Mouse (Mus musculus): Measurements from ENCODE around the gene Jaml. TPM values are rescaled to one million over a fixed set of nuclear protein-coding genes. Genes with fewer than 3 reads are reported as not detected.

Gene Jaml
- polyA plus RNA-seq, 1 experiment from 2014 or later = 0.19 TPM

DNA sequence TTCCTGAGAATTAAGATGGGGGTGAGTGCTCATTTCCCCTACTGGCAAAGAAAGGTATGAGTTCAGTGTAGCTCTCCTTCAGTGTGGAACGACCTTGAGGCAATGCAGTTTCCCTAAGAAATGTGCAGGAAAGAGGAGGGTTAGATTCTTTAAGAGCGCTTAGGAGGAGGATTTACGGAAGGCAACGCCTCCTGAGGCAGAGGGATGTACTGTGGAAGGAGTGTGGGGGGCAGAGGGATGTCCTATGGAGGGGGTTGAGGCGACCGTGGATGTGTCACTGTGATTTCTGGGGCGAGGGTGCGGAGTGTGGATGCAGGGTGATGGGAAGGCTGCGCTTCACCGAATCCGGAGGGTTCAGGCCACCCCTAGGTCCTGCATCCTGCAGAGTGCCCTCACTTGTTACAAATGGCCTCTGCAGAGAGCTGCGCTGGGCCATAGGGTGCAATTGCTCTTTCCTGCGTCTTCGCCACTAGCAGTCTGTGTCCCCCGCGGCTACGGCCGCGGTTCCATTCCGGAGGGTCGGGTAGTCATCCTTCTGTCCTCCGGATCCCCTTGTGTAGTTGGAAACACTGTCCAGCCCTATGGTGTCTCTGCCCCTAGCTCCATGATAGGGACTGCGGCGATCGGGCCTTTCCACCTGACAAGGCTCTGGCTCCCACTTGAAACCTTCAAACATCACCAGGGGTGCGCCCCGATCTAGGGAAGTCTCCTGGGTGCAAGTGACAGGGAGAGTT is 66.7 kb downstream of the Jaml start:
- peak overlapping the region; percentile 76 for H3K4me2 ChIP-seq
- peaks cover 93% of the 10 kb centered on the region for H3K27me3 ChIP-seq
- no peak for ATAC-seq (replicated peaks; ENCODE audit: insufficient number of reproducible peaks, insufficient read depth, low FRiP score, low read depth)
- H3K9me3 ChIP-seq (replicated peaks) = no peaks in the 10 kb centered on the region
- no peak overlapping the region for H3K27ac ChIP-seq
- WGBS = 7% methylated on average over 27 of the region's 27 CpGs
- peak overlapping the region; percentile 17; the same call in 1 of the 2 replicates for H3K9ac ChIP-seq
- H3K4me3 ChIP-seq = peak overlapping the region; percentile 45
- no peaks in the 10 kb centered on the region for H3K36me3 ChIP-seq
- peaks cover 8% of the 10 kb centered on the region for H3K4me1 ChIP-seq (replicated peaks)

DNA sequence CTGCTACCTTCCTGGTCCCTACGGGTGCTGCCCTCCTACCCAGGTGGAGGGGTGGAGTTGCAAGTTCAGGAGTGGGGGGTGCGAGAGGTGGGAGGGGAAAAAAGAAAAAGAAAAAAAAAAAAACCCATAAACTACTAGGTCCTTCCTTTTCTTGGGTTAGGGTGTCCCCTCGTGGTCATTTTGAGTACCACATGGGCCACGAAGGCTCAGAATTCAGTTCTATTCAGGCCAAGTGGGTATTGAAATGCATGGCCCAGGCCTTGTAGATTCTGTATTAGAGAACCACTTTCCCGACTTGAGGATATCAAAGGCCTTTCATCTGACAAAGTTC is 67.2 kb downstream of the Jaml start:
- no peak for ATAC-seq (replicated peaks; ENCODE audit: insufficient number of reproducible peaks, insufficient read depth, low FRiP score, low read depth)
- Histone ChIP-seq H3K4me1 (replicated peaks) (peaks cover 8% of the 10 kb centered on the region), H3K4me3 (peak overlapping the region; percentile 45), H3K9ac (peak overlapping the region; percentile 17; the same call in 1 of the 2 replicates), H3K27me3 (peaks cover 91% of the 10 kb centered on the region), H3K36me3 (no peaks in the 10 kb centered on the region), H3K9me3 (replicated peaks) (no peaks in the 10 kb centered on the region), H3K4me2 (peak overlapping the region; percentile 76), H3K27ac (no peak overlapping the region)
- 1% methylated on average over 5 of the region's 5 CpGs for WGBS

DNA sequence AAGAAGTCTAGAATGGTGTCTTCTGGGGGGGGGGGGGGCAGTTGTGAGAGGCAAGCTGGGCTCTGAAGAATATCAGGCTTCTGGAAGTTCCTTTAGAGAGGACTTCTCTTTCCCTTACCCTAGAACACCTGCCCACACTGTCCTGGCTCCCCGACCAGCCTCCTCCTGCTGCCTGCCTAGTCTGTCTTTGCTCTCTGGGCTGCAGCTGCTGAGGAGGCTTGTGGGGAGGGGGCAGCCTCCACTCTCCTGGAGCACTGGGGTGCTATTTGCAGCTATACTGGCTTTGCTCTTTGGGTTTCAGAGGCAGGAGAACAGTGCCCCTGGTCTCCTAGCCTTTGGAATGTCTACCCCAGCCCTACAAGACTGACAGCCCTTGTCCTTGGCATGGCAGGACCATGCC is 72.0 kb downstream of the Jaml start:
- H3K27ac ChIP-seq = no peak overlapping the region
- no peak for ATAC-seq (replicated peaks; ENCODE audit: insufficient number of reproducible peaks, insufficient read depth, low FRiP score, low read depth)
- H3K4me3 ChIP-seq = no peak overlapping the region
- no peaks in the 10 kb centered on the region for H3K36me3 ChIP-seq
- H3K27me3 ChIP-seq = peaks cover 65% of the 10 kb centered on the region
- no peak overlapping the region for H3K4me2 ChIP-seq
- WGBS = 61% methylated on average over 1 of the region's 1 CpGs
- no peak overlapping the region for H3K9ac ChIP-seq
- H3K9me3 ChIP-seq (replicated peaks) = no peaks in the 10 kb centered on the region
- peaks cover 2% of the 10 kb centered on the region for H3K4me1 ChIP-seq (replicated peaks)

DNA sequence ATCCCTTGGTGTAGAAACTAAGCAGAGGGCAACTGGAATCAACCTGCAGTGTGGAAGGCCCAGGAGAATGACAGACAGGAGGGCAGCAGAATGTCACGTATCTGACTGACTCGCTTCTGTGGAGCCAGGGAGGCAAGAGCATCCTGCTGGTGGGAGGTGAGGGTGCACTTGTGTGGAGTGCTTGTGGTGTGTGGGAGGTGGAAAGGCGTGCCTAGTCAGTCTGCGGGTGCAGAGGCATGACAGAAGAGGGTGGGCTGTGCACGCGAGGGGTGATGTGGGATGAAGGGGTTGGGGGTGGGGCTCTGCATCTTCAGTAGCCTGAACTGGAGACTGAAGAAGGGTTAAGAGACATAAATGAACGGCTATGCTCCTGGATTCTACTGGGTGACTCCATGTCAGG is 74.4 kb downstream of the Jaml start:
- no peaks in the 10 kb centered on the region for H3K4me1 ChIP-seq (replicated peaks)
- H3K27ac ChIP-seq = no peak overlapping the region
- no peaks in the 10 kb centered on the region for H3K9me3 ChIP-seq (replicated peaks)
- H3K36me3 ChIP-seq = no peaks in the 10 kb centered on the region
- no peak overlapping the region for H3K4me2 ChIP-seq
- WGBS = 54% methylated on average over 7 of the region's 7 CpGs
- peaks cover 44% of the 10 kb centered on the region for H3K27me3 ChIP-seq
- H3K4me3 ChIP-seq = no peak overlapping the region
- H3K9ac ChIP-seq = no peak overlapping the region
- ATAC-seq (replicated peaks; ENCODE audit: insufficient number of reproducible peaks, insufficient read depth, low FRiP score, low read depth) = no peak

Other genes starting within 250 kb of the Jaml start
- gene Kmt2a, start 197.9 kb upstream of the Jaml start, polyA plus RNA-seq (2015; fragmentation: Nextera tagmentation; extraction: Ambion mirVana) = 9.3 and 10.1 TPM in 2 replicates
- gene Atp5l, start 158.4 kb upstream of the Jaml start, polyA plus RNA-seq (2015; fragmentation: Nextera tagmentation; extraction: Ambion mirVana) = 1,028 and 1,424 TPM in 2 replicates
- 14.7 and 17.6 TPM in 2 replicates for gene Ube4a, start 113.6 kb upstream of the Jaml start, polyA plus RNA-seq (2015; fragmentation: Nextera tagmentation; extraction: Ambion mirVana)
- gene Cd3g, start 98.8 kb upstream of the Jaml start, polyA plus RNA-seq (2015; fragmentation: Nextera tagmentation; extraction: Ambion mirVana) = 5.5 and 64.7 TPM in 2 replicates
- 1.4 and 16.0 TPM in 2 replicates for gene Cd3d, start 97.4 kb upstream of the Jaml start, polyA plus RNA-seq (2015; fragmentation: Nextera tagmentation; extraction: Ambion mirVana)
- gene Cd3e, start 69.6 kb upstream of the Jaml start, polyA plus RNA-seq (2015; fragmentation: Nextera tagmentation; extraction: Ambion mirVana) = 2.9 and 43.3 TPM in 2 replicates
- gene Mpzl2, start 39.4 kb upstream of the Jaml start, polyA plus RNA-seq (2015; fragmentation: Nextera tagmentation; extraction: Ambion mirVana) = 1.1 and 7.4 TPM in 2 replicates
- gene Mpzl3, start 24.0 kb upstream of the Jaml start, polyA plus RNA-seq (2015; fragmentation: Nextera tagmentation; extraction: Ambion mirVana) = 1.4 and 1.6 TPM in 2 replicates
- gene Scn2b, start 38.6 kb downstream of the Jaml start, polyA plus RNA-seq (2015; fragmentation: Nextera tagmentation; extraction: Ambion mirVana) = 1.2 and 2.6 TPM in 2 replicates
- gene Scn4b, start 59.2 kb downstream of the Jaml start, polyA plus RNA-seq (2015; fragmentation: Nextera tagmentation; extraction: Ambion mirVana) = 0.16 and 1.2 TPM in 2 replicates
- gene BC049352, start 102.8 kb downstream of the Jaml start, polyA plus RNA-seq (2015; fragmentation: Nextera tagmentation; extraction: Ambion mirVana) = not detected in 2 replicates
- gene Tmprss4, start 124.9 kb downstream of the Jaml start, polyA plus RNA-seq (2015; fragmentation: Nextera tagmentation; extraction: Ambion mirVana) = 0.21 and 0.85 TPM in 2 replicates
- gene Il10ra, start 190.0 kb downstream of the Jaml start, polyA plus RNA-seq (2015; fragmentation: Nextera tagmentation; extraction: Ambion mirVana) = 0.84 and 1.7 TPM in 2 replicates
- gene Tmprss13, start 239.9 kb downstream of the Jaml start, polyA plus RNA-seq (2015; fragmentation: Nextera tagmentation; extraction: Ambion mirVana) = 0.09 and 0.30 TPM in 2 replicates